Mouse (Mus musculus) T-helper 2 cell (primary cell): ENCODE measurements around the gene Exo5.

Source experiments
- in situ Hi-C: fragments of 300-600 bp; cut with MboI, MseI; formaldehyde crosslinking; loops from one replicate; pipeline ENCODE4 v1.15.1; 2025; ENCODE audit warnings: high pct_unique_total_duplicates

The Exo5 gene

GRCm38 (mm10) chr4:120878728-120879127, 46.1 kb downstream of the Exo5 start:
- in situ Hi-C loops = no loop called here

- in situ Hi-C loops = no loop called here
Measured at GRCm38 (mm10) chr4:120875961-120876360, 48.9 kb downstream of the Exo5 start.
